Mouse (Mus musculus) lung, postnatal 14 days (tissue): ENCODE results near the gene Polr3b.

Source experiments
- DNase-seq: peaks from one replicate; pipeline ENCODE4 v3.0.0; 2021

Polr3b gene

DNA sequence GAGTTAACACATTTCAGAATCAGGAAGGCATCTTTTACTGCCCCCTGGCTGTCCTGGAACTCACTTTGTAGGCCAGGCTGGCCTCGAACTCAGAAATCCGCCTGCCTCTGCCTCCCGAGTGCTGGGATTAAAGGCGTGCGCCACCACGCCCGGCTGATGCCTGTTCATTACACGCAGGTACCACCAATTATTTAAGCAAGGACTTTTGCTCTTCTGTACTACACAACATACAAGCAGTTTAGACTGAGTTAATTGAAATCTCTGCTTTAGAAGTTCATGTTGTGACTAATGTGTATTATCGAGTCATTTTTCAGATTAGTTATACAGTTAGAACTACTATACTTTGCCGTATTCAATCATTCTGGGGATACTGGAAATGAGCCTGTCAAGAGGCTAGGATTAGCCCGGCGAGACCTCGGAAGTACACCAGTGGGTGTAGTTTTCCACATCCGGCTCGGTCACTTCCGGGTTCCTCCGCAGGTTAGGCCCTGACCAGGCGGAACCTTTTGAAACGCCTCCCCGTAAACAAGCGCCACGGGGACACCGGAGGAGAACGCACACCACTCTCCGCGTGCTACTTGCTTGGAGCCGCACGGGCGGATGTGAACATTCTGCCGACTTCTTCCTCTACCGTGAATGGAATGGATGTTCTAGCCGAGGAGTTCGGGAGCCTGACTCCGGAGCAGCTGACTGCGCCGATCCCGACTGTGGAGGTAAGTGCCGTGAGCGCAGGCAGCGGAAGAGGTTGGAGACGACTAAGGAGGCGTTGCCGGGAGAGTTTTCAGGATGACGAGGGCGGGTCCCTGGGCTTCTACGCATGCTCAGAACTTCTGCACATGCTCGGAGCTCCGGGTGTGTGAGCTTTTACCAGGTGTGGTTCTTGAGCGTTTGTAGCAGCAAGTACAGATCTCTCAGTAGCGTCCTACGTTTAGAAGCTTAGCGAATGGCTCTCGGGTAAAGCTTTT, at the start of gene Polr3b:
Polr3b (plus strand) TSS at position 467 of the 965 bp plus-strand sequence.
- peak; percentile 96 for DNase-seq

- DNase-seq: no peak
Measured at GRCm38 (mm10) chr10:84573671-84574420, 48.2 kb upstream of the Polr3b start.

DNA sequence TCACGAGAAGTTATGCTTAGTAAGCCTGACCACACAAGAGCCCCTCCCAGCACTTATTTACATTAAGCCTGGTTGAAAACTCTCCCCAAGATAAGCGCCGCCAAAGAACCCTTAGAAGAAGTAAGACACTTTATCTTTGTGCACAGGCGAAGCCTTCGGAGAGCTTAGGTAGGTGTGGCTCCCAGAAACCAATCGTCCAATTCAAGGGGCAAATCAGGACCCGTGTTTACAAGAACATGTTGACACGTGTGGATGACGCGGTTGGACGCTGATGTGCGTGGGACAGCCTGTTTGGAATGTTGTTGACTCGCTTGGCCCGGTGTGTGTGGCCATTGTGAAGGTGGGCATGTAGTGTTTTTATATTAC, 46.1 kb upstream of the Polr3b start:
- no peak for DNase-seq

DNA sequence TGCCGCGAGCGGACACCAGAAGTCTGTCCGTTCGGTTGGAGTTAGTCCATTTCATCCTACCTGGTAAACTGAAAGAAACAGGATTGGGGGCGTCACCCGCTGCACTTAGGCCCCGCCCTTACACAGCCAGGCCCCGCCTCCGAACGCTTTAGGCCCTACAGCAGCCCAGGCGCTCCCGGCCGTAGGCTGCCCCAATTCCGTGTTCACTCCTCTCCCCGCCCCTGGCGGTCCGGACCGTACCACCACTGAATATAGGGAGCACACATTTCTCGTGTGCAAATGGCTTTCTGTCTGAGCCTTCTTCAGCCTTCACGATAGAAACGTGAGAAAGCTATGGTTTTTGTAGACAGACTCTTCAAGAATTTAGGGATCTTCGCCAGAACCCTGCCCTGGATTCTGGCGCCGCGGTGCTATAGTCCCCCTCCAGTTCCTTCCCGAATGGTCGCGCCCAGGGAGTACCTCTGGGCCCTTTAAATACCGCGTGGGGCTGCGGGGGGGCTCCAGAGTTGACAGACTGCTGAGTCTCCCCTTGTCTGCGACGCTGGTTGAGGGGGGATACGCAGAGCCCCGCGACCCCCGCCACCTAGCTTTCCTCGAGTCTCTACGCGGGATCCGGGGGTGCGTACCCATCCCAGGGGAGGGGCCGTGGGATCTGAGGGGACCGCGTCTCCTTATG, 45.6 kb upstream of the Polr3b start, which contains the start of gene Tcp11l2:
Tcp11l2 (plus strand) TSS at position 232 of the 676 bp plus-strand sequence.
- peak; percentile 95 for DNase-seq

- DNase-seq: peak; percentile 84
Measured at GRCm38 (mm10) chr10:84577071-84577727, 44.9 kb upstream of the Polr3b start.

- DNase-seq: no peak
Measured at GRCm38 (mm10) chr10:84578738-84579137, 43.4 kb upstream of the Polr3b start.

DNA sequence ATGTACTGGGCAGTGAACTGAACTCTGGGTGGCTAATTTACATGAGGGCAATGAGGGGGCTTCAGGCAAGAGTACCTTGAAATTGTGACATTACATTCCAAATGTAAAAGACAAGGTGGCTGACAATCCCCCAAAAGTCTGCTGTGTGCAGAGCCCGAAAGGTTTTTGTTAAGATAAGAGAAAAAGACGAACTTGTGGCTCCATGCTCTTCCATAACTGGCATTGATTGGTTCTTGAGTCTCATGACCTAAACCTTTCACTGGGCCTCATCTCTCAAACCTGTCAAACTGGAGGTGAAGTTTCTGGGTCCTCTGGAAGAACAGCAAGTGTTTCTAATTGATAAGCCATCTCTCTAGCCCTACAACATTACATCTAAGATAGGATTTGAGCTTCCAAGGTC, 42.6 kb upstream of the Polr3b start:
- no peak for DNase-seq

GRCm38 (mm10) chr10:84581191-84581590, 40.9 kb upstream of the Polr3b start:
- DNase-seq: peak; percentile 8

DNA sequence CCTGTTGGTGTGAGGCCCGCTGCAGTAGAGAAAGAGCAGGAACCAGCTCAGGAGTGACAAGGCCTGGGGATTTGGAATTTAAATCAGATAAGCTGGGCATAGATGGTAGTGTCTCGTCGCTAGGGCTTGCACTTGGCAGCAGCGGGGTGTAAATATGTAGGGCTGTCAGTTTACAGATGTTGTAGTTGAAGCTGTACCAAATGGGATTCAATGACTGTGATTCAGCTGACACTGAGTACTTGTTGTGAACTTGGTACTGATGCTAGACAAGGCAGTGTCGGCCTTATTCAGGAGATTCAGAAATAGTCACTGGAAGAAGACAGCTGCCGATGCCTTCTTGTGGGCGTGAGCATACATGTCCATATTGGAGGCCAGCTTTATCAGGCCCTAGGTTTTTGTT, 39.9 kb upstream of the Polr3b start:
- peak; percentile 3 for DNase-seq

DNA sequence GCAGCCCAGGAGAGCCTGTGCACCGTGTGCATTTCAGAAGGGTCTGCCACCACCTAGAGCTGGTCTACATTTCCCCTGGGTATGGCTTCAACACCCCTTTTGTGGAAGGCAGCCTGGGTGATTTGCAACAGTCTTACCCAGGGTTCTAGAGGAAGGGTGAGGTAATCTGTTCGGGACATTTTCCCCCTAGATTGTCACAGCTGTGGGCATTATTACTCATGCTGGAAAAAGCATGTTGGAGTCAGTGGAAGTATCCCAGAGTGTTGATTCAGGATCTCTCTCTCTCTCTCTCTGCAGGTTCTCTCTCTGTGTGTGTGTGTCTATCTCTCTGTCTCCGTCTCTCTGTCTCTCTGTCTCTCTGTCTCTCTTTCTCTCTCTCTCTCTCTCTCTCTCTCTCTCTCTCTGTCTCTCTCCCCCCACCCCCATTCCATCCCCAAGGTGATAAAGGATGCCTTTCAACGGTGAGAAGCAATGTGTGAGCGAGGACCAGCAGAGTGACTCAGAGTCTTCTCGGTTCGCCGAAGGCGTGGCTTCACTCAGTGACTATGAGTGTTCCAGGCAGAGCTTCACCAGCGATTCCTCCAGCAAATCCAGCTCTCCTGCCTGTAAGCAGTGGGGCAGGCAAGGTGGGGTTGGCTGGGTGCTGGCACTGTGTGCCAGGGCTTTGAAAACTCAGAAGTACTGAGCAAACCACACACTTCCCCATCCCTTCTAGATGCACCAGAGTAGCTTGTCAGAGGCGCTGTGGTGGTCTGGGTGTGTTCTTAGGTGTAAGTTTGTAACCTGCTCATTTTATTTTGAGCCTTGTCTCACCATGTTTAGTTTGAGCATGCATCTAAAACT, 37.4 kb upstream of the Polr3b start:
- peak; percentile 14 for DNase-seq

- no peak for DNase-seq
Measured at GRCm38 (mm10) chr10:84585294-84585650, 36.8 kb upstream of the Polr3b start.

DNA sequence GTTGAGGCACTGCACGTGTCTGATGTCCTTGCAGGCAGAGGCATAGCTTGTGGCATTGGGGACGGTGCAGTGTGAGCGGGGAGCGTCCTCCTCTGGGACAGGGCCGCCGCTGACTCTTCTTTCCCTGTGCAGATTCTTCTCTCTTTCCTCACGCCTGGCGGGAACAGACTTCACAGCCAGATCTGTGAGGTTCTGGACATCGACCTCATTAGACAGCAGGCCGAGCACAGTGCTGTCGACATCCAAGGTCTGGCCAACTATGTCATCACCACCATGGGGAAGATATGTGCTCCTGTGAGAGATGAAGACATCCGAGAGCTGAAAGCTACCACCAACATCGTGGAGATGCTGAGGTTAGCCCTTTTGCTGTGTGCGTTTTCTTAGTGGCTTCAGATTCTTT, 31.1 kb upstream of the Polr3b start:
- DNase-seq: no peak

- DNase-seq: no peak
Measured at GRCm38 (mm10) chr10:84591640-84592148, 30.4 kb upstream of the Polr3b start.

GRCm38 (mm10) chr10:84592745-84593144, 29.3 kb upstream of the Polr3b start:
- no peak for DNase-seq

- DNase-seq: peak; percentile 24
Measured at GRCm38 (mm10) chr10:84597127-84597785, 24.8 kb upstream of the Polr3b start.

GRCm38 (mm10) chr10:84598172-84598571, 23.9 kb upstream of the Polr3b start:
- DNase-seq: no peak

DNA sequence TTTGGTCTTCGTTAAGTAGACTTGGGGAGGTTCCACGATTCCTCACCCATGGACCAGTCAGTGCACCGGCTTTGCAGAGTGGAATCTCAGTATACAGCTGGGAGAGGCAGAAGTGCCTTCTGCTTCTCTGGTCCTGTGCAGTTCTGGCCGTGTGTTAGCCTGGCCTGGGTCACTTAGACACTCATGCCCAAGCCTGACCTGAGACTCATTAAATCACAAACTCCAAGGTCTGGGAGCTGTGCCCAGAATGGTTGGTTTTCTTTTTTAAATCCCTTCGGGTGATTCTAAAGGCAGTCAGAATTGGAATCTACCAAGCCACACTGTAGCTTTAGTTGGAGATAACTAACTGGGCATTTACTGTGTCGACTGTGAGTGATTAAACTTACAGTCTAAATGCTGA, 22.0 kb upstream of the Polr3b start:
- no peak for DNase-seq

GRCm38 (mm10) chr10:84604335-84604734, 17.8 kb upstream of the Polr3b start:
- DNase-seq: no peak

DNA sequence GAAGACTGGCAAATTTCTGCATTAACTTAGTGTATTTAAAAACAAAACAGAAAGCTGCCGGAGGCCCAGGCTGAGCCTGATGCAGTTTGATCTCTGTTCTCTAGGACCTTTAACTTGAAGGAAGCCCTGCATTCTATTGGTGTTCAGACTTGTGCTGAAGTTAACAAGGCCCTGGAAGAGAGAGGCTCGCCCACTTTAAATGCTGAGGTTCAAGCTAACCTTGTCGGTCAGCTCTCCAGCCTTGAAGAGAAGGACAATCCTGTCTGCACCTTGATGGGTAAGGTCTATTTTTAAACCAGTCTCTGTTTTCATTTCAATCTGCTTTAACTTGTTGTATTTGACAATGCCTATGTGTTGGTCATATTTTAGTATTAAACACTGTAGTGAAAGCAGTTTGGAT, 13.7 kb upstream of the Polr3b start:
- no peak for DNase-seq

DNA sequence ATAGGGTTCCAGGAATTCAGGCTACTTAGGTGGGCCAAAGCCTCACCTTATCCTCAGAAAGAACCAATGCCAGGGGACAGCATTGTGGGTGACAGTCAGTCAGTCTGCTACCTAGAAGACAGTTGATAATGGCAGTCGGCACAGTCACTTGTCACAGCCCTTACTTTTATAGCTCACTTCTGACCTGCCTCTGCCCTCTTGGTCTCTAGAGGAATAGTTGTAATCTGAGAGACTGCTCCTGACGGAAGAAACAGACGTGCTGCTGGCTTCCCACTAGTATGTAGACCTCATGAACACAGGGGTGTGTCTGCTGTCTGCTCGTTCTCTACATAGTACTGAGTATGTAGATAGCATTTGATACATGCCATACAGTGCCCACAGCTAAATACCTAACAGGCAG, 11.8 kb upstream of the Polr3b start:
- no peak for DNase-seq

DNA sequence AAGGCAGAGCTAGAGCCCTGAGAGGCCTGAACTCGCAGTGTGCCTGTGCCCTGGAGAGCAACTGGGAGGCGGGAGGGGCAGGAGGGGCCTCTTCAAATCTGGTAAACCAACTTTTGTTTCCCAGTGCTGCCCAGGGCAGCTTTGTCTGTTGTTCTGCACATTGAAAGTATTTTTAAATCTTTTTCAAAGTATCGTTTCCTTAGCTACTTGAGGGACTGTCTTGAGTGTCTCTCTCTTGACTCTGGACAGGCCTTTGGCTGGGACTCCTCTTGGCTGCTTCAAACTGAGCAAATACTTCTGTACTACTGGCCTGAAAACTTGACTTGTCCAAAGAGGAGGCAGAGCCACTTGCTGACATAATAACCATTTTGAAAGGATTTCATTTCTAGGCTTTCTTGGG, 11.3 kb upstream of the Polr3b start:
- DNase-seq: peak; percentile 11
